Comparison of ENCODE assay signal across 8 mouse cellular contexts in the genomic region with DNA sequence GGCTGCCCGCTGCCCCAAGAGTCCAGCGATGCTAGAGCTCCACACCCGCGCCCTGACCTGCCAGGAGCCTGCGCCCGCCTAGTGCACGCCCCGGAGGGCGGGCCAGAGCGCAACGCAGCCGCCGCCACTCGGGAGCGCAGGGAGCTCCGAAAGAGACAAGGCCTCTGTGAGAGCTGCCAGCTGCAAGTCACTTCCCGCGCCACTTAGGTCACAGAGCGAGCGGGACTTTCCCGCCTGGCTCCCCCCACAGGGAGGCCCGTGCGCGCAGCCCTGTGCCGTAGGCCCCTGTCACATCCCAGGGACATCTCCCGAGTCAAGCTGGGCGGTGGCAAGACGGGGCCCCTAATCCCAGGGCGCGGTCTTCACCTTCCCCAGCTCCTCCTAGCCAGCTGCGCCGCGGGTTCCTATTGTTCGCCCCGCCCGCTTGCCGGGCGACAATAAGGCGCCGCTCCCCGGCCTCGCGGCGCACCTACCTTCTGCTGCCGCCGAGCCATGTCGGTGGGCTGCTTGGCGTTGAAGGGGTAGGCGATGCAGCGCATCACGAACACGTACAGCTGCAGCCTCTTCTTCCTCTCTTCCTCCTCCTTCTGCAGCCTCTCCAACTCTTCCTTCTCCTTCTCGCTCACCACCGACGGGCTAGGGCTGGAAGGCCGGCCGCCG. TPM values are rescaled to one million over a fixed set of nuclear protein-coding genes. Genes with fewer than 3 reads are reported as not detected.
DNase-seq lines count a peak whose midpoint lies in the region; ATAC-seq and TF ChIP-seq lines count a peak whose summit lies in the region.

No protein-coding gene starts in this region.

- in situ Hi-C loops in ES-E14 (cut with MboI; ENCODE audit: low sequenced_read_pairs in 2 of 2, unreplicated experiment in 2 of 2): no loop called here

- intact Hi-C loops in left cerebral cortex, adult 2 months (cut with DNase I): loop anchor here (2.0 to 5.0 kb wide), 9 partner anchors 43 to 375 kb away; no protein-coding TSS in a partner anchor

- no peaks in the 10 kb centered on the region for H3K36me3 ChIP-seq in ES-E14 (ENCODE audit: control insufficient read depth, insufficient read depth, low read length, poor library complexity, severe bottlenecking)
- no peaks in the 10 kb centered on the region for H3K36me3 ChIP-seq in heart, embryonic 14.5 days (ENCODE audit: control insufficient read depth, insufficient read depth, low read length)
- H3K36me3 ChIP-seq in midbrain, embryonic 16.5 days (ENCODE audit: control insufficient read depth, insufficient read depth, low read length): no peaks in the 10 kb centered on the region

- no peaks in the 10 kb centered on the region for H3K9me3 ChIP-seq in ES-E14 (ENCODE audit: control insufficient read depth, insufficient read depth, low read depth, low read length)
- no peaks in the 10 kb centered on the region for H3K9me3 ChIP-seq in heart, embryonic 14.5 days (ENCODE audit: control insufficient read depth, low read length)
- no peaks in the 10 kb centered on the region for H3K9me3 ChIP-seq in midbrain, embryonic 16.5 days (replicated peaks; ENCODE audit: control insufficient read depth, low read length, poor library complexity, severe bottlenecking)

- peak; percentile 83 for ATAC-seq in heart, embryonic 14.5 days (ENCODE audit: insufficient number of reproducible peaks, insufficient read depth, low FRiP score, low read depth)
- peak; percentile 84 for ATAC-seq in midbrain, embryonic 16.5 days
- no peak for ATAC-seq in monocyte, adult 5-6 weeks (replicated peaks; ENCODE audit: insufficient number of reproducible peaks, low FRiP score, low TSS enrichment, poor library complexity, severe bottlenecking)

- peak overlapping the region; percentile 96 for H3K4me2 ChIP-seq in heart, embryonic 14.5 days (ENCODE audit: low read length)
- peak overlapping the region; percentile 75 for H3K4me2 ChIP-seq in midbrain, embryonic 16.5 days (ENCODE audit: low read length)

- no peaks in the 10 kb centered on the region for H3K4me1 ChIP-seq in ES-E14 (ENCODE audit: control insufficient read depth in 2 of 2, insufficient read depth in 2 of 2, low read length in 2 of 2, poor library complexity in 1 of 2)
- H3K4me1 ChIP-seq in heart, embryonic 14.5 days (ENCODE audit: control insufficient read depth in 2 of 2, insufficient read depth in 2 of 2, low read length in 2 of 2): peaks cover 5 to 17% of the 10 kb centered on the region in 2 experiments; a peak in 3 of 4 replicates
- peaks cover 21% of the 10 kb centered on the region for H3K4me1 ChIP-seq in midbrain, embryonic 16.5 days (ENCODE audit: control insufficient read depth, insufficient read depth, low read length)

- no peak for TF ChIP-seq CTCF in left cerebral cortex, adult 2 months (IDR thresholded peaks at IDR 0.05)

- DNase-seq in ES-E14 (ENCODE audit: low read depth, low spot score): peak; percentile 60
- peak; percentile 25 to 30 for DNase-seq in adrenal gland, adult 18-20 months (ENCODE audit: low spot score in 2 of 2)
- peak; percentile 85 for DNase-seq in embryo, embryonic 11 days
- peak; percentile 71 to 72 for DNase-seq in left cerebral cortex, adult 2 months (ENCODE audit: extremely low spot score in 1 of 2, low spot score in 2 of 2)
- peak; percentile 20 for DNase-seq in testis, postnatal 14 days (ENCODE audit: low spot score)

- no peak overlapping the region for H3K27ac ChIP-seq in ES-E14 (ENCODE audit: insufficient read depth, low read depth, low read length, poor library complexity, severe bottlenecking)
- peak overlapping the region; percentile 83 to 86 for H3K27ac ChIP-seq in heart, embryonic 14.5 days (replicated peaks in 1 of 2; ENCODE audit: control insufficient read depth in 1 of 2, insufficient read depth in 1 of 2, low read depth in 2 of 2, low read length in 2 of 2)
- peak overlapping the region; percentile 100 for H3K27ac ChIP-seq in left cerebral cortex, adult 2 months
- H3K27ac ChIP-seq in midbrain, embryonic 16.5 days (ENCODE audit: low read length): peak overlapping the region; percentile 98

- peak overlapping the region; percentile 67 to 82 for H3K4me3 ChIP-seq in ES-E14 (ENCODE audit: insufficient read depth in 1 of 2, low read depth in 1 of 2, low read length in 2 of 2, poor library complexity in 1 of 2, severe bottlenecking in 1 of 2)
- H3K4me3 ChIP-seq in heart, embryonic 14.5 days (ENCODE audit: control insufficient read depth in 1 of 2, insufficient read depth in 1 of 2, low read depth in 1 of 2, low read length in 2 of 2): peak overlapping the region; percentile 58 to 81
- peak overlapping the region; percentile 89 for H3K4me3 ChIP-seq in left cerebral cortex, adult 2 months
- H3K4me3 ChIP-seq in midbrain, embryonic 16.5 days (ENCODE audit: low read depth, low read length): peak overlapping the region; percentile 50

- 0% methylated on average over 53 of the region's 58 CpGs for WGBS in heart, embryonic 14.5 days
- WGBS in midbrain, embryonic 16.5 days: under 1% methylated on average over 49 of the region's 58 CpGs

- H3K27me3 ChIP-seq in heart, embryonic 14.5 days (ENCODE audit: control insufficient read depth, insufficient read depth, low read length): peaks cover 14% of the 10 kb centered on the region
- H3K27me3 ChIP-seq in midbrain, embryonic 16.5 days (ENCODE audit: control insufficient read depth, insufficient read depth, low read depth, low read length): no peaks in the 10 kb centered on the region

- H3K9ac ChIP-seq in ES-E14 (ENCODE audit: insufficient read depth, low read depth, low read length, poor library complexity, severe bottlenecking): peak overlapping the region; percentile 72
- peak overlapping the region; percentile 74 for H3K9ac ChIP-seq in heart, embryonic 14.5 days (ENCODE audit: low read length)
- peak overlapping the region; percentile 79 for H3K9ac ChIP-seq in midbrain, embryonic 16.5 days (ENCODE audit: low read depth, low read length)

TF ChIP-seq in ES-E14, 5 proteins besides CTCF, POLR2A, EP300 and RAD21:
- TF ChIP-seq CHD2 (IDR thresholded peaks at IDR 0.05; ENCODE audit: low read depth, low read length): no peak
- TF ChIP-seq ZC3H11A (IDR thresholded peaks at IDR 0.05; ENCODE audit: borderline replicate concordance, low read depth, low read length): no peak

RNA-seq across cellular contexts. Expression of gene Cadps, which starts 0.9 kb away (rescaled TPM):
- total RNA-seq in ES-E14 (2012; rRNA removed): 0.49 and 0.58 TPM in 2 replicates
- 10 to 100 TPM in 1 of 2 experiments, 1 to 10 TPM in 1; 9.6 to 12.7 TPM for total RNA-seq in adrenal gland, adult 18-20 months (2021)
- polyA plus RNA-seq in heart, embryonic 14.5 days (2014; fragmentation: Nextera tagmentation; extraction: Ambion mirVana): 0.85 and 1.5 TPM in 2 replicates
- 100 to 1,000 TPM; 242 to 245 TPM for total RNA-seq in left cerebral cortex, adult 2 months (2021)
- 38.2 and 42.7 TPM in 2 replicates for polyA plus RNA-seq in midbrain, embryonic 16.5 days (2015; fragmentation: Nextera tagmentation; extraction: Ambion mirVana)
- total RNA-seq in monocyte, adult 5-6 weeks (2017): not detected in 3 replicates

Comparison
In these comparisons a context has a peak if more than half of its experiments do, and no peak if none do; other contexts are left out.
1. DNase-seq: peak in every context shown above with its lines; median percentile 85 in embryo, embryonic 11 days; 72 in left cerebral cortex, adult 2 months; 60 in ES-E14; 28 in adrenal gland, adult 18-20 months; 20 in testis, postnatal 14 days.
2. RNA of gene Cadps, which starts 0.9 kb away (total RNA-seq): 242 to 245 TPM in left cerebral cortex, adult 2 months; 9.6 to 12.7 TPM in adrenal gland, adult 18-20 months, 0.49 to 0.58 TPM in ES-E14 and not detected in monocyte, adult 5-6 weeks; every median in the first group is over 10 times any median in the second.
3. Peak in every context shown above with its lines, with median percentiles within 50 percentile points of each other: H3K4me3 ChIP-seq and H3K9ac ChIP-seq.